Mouse (Mus musculus): ENCODE measurements around the gene Olfr1351.
"Not testable (repeated sequence)": the region's sequence is repeated elsewhere in the genome, so short reads cannot be mapped to it uniquely, and the experiment has no call there.

The Olfr1351 gene

DNA sequence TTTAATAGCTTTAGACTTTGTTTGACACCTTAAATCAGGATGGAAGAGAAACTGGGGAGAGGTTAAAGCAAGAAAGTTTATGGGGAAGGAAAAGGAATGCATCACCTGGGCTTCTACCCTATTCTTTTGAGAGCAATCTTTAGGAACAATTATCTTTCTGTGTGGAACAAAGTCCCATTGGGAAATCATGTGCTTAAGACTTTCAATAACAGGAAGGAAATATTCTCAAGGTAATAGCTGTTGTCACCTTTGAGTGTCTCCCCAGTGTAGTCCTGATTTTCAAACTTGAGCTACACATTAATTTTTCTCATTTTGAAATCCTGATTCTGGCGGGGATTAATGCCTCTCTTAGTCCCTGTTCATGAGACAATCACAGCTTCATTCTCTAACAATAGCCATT lies at the start of gene Olfr1351:
TSS of gene Olfr1351 (plus strand) at position 301 of the 400 bp plus-strand sequence.
- ChIA-PET CTCF (no interaction called here), POLR2A (interaction anchor here in 1 of 4 experiments (1.3 kb wide), 1 partner anchor 294 kb away, joined by 3 read pairs; the partner anchor contains the start of gene Casp14)

DNA sequence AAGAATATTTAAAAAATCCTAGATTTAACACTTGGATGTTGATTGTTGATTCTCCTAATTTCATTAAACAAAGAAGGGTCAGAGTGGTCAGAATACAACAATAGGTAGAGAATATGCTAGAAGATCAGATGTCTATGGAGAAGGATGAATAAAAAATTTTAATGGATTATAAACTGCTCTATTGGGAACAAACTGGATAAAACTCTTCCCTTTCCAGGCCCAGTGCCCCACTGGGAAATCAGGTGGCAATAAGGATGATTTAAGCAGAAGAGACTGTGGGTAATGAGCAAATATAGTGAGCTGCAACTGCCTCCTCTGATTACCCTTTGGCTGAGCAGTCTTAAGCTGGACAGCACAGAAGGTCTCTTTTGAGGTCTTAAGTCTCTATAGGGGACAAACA lies 49.3 kb upstream of the Olfr1351 start, which contains the start of gene Olfr1353:
TSS of gene Olfr1353 (plus strand) at position 301 of the 400 bp plus-strand sequence.
- CTCF ChIA-PET, POLR2A ChIA-PET: not testable (repeated sequence)

GRCm38 (mm10) chr10:78980750-78981149 lies 31.5 kb upstream of the Olfr1351 start, which contains the start of gene Olfr1352:
Gene Olfr1352 (plus strand): TSS chr10:78981050.
- ChIA-PET POLR2A (no interaction called here), CTCF (no interaction called here)

DNA sequence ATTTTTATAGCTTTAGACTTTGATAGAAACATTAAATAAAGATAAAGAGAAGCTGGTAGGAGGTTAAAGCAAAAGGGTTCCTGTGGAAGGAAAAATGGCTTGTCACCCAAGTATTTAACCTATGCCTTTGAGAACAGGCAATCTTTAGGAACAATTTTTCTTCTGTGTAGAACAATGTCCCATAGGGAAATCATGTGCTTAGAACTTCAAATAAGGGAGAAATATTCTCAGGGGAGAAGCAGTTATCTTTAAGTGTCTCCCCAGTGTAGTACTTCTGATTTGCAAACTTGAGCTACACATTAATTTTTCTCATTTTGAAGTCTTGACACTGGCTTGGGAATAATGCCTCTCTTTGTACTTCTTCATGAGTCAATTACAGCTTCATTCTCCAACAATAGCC lies 16.2 kb downstream of the Olfr1351 start, which contains the start of gene Olfr57:
TSS of gene Olfr57 (plus strand) at position 301 of the 400 bp plus-strand sequence.
- ChIA-PET POLR2A (interaction anchor here in 1 of 4 experiments (0.9 kb wide), 1 partner anchor 42 kb away, joined by 3 read pairs; no protein-coding TSS in a partner anchor), CTCF (no interaction called here)

DNA sequence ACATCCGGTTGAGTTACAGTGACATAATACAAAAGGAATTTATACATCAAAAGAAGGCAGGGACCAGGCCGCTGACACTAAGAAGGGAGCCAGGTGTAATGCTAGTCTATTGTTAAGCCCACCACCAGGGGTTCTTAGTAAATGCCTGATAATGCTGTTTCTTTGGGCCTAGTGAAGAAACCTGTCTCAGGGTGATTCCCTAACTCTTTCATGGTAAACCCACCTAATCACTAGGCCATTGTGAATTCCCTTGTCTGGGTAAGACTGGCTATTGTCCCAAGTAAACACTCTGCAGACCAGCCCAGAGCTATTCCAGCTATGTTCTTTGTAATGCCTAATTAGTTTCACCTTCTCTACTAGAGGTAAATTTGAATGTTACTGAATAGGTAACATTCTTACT lies 30.2 kb downstream of the Olfr1351 start:
- CTCF ChIA-PET, POLR2A ChIA-PET: not testable (repeated sequence)

DNA sequence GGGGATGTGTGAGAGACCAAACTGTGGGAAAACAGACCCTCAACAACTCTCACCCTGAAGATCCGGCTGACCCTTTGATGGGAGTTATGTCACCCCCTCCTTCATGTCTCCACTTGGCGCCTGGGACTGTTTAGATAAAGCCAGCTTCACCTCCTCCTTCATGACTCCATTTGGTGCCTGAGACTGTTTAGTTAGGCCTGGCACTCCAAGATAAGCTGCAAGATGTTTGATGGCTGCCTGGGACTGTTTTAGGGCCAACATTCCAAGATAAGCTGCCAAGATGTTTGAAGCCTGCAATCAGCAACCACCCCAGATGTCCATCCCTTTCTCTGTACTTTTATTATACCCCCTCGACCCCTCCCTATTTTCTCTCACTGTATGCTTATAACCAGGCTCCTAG lies 45.1 kb downstream of the Olfr1351 start:
- CTCF ChIA-PET, POLR2A ChIA-PET: not testable (repeated sequence)
